ENCODE assay signal across 7 mouse cellular contexts in the genomic region with DNA sequence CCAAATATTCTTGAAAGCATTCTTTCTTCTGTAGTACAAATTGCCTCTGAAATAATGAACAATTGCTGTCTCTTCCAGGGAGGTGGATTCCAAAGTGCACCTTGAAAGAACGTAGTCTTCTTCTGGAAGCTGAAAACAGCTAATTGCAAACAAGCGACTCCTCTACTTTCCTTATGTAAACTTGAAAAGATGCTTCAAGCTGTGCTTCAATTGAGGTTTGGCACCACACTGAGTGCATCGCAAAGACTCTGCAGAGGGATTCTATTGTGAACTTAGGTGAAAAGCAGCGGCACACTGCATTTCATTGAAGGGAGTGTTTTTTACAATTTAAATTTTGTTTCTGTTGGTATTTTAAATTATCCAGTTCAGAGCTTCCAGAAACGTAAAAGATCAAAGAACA. TPM values are rescaled to one million over a fixed set of nuclear protein-coding genes. Genes with fewer than 3 reads are reported as not detected.
DNase-seq lines count a peak whose midpoint lies in the region; ATAC-seq and TF ChIP-seq lines count a peak whose summit lies in the region.

No protein-coding gene starts in this region.

- no peak for TF ChIP-seq CTCF in stomach, postnatal 0 days (IDR thresholded peaks at IDR 0.05; ENCODE audit: low read depth)

- H3K4me2 ChIP-seq in lung, embryonic 16.5 days (ENCODE audit: low read depth, low read length): peak overlapping the region; percentile 82
- peak overlapping the region; percentile 75 for H3K4me2 ChIP-seq in forebrain, embryonic 13.5 days
- H3K4me2 ChIP-seq in limb, embryonic 15.5 days: peak overlapping the region; percentile 74
- H3K4me2 ChIP-seq in stomach, postnatal 0 days (replicated peaks; ENCODE audit: low read depth): peak overlapping the region; percentile 85

- H3K4me1 ChIP-seq in lung, embryonic 16.5 days (replicated peaks; ENCODE audit: control insufficient read depth, insufficient read depth, low read length): peaks cover 11% of the 10 kb centered on the region
- H3K4me1 ChIP-seq in forebrain, embryonic 13.5 days: peaks cover 31% of the 10 kb centered on the region
- peaks cover 18% of the 10 kb centered on the region for H3K4me1 ChIP-seq in limb, embryonic 15.5 days
- H3K4me1 ChIP-seq in stomach, postnatal 0 days (replicated peaks; ENCODE audit: control insufficient read depth, insufficient read depth): no peaks in the 10 kb centered on the region; the same call in 1 of the 2 replicates

- no peaks in the 10 kb centered on the region for H3K27me3 ChIP-seq in lung, embryonic 16.5 days (ENCODE audit: control insufficient read depth, insufficient read depth, low read depth, low read length)
- H3K27me3 ChIP-seq in forebrain, embryonic 13.5 days: peaks cover 4% of the 10 kb centered on the region; the same call in 1 of the 2 replicates
- 0 out of 2 replicates have a peak, but pooled peaks cover 7% of the 10 kb centered on the region for H3K27me3 ChIP-seq in limb, embryonic 15.5 days
- H3K27me3 ChIP-seq in stomach, postnatal 0 days (ENCODE audit: control insufficient read depth, insufficient read depth, low read length): no peaks in the 10 kb centered on the region

- H3K4me3 ChIP-seq in lung, embryonic 16.5 days (ENCODE audit: low read length): peak overlapping the region; percentile 70
- peak overlapping the region; percentile 62 for H3K4me3 ChIP-seq in forebrain, embryonic 13.5 days
- peak overlapping the region; percentile 74 for H3K4me3 ChIP-seq in limb, embryonic 15.5 days
- H3K4me3 ChIP-seq in stomach, postnatal 0 days (ENCODE audit: low read depth, low read length): peak overlapping the region; percentile 72; the same call in 1 of the 2 replicates

- TF ChIP-seq EP300 in stomach, postnatal 0 days (optimal IDR thresholded peaks at IDR 0.05): no peak

- no peaks in the 10 kb centered on the region for H3K36me3 ChIP-seq in lung, embryonic 16.5 days (ENCODE audit: control insufficient read depth, insufficient read depth, low read length)
- H3K36me3 ChIP-seq in forebrain, embryonic 13.5 days (ENCODE audit: poor library complexity, severe bottlenecking): no peaks in the 10 kb centered on the region
- H3K36me3 ChIP-seq in limb, embryonic 15.5 days: no peaks in the 10 kb centered on the region
- H3K36me3 ChIP-seq in stomach, postnatal 0 days (ENCODE audit: control insufficient read depth, insufficient read depth, low read length): no peaks in the 10 kb centered on the region

- H3K9ac ChIP-seq in lung, embryonic 16.5 days (ENCODE audit: low read length): peak overlapping the region; percentile 57; the same call in 1 of the 2 replicates
- H3K9ac ChIP-seq in forebrain, embryonic 13.5 days: peak overlapping the region; percentile 40
- no peak overlapping the region for H3K9ac ChIP-seq in limb, embryonic 15.5 days
- H3K9ac ChIP-seq in stomach, postnatal 0 days (ENCODE audit: low read length): no peak overlapping the region

- DNase-seq in lung, postnatal 10 days: no peak
- no peak for DNase-seq in stomach, postnatal 0 days (ENCODE audit: low spot score)
- DNase-seq in lung, adult 18-20 months: no peak
- DNase-seq in T-cell, adult 2 months (ENCODE audit: low spot score): no peak

- H3K27ac ChIP-seq in lung, embryonic 16.5 days (ENCODE audit: low read length): no peak overlapping the region
- peak overlapping the region; percentile 58; the same call in 1 of the 2 replicates for H3K27ac ChIP-seq in forebrain, embryonic 13.5 days
- H3K27ac ChIP-seq in limb, embryonic 15.5 days: no peak overlapping the region
- H3K27ac ChIP-seq in stomach, postnatal 0 days (replicated peaks): no peak overlapping the region

- no peaks in the 10 kb centered on the region for H3K9me3 ChIP-seq in lung, embryonic 16.5 days (ENCODE audit: control insufficient read depth, low read length)
- no peaks in the 10 kb centered on the region for H3K9me3 ChIP-seq in forebrain, embryonic 13.5 days (replicated peaks)
- no peaks in the 10 kb centered on the region for H3K9me3 ChIP-seq in limb, embryonic 15.5 days
- H3K9me3 ChIP-seq in stomach, postnatal 0 days (ENCODE audit: control insufficient read depth, low read length): no peaks in the 10 kb centered on the region

- 14% methylated on average over 5 of the region's 5 CpGs for WGBS in lung, embryonic 16.5 days
- whole genome bisulfite sequencing in forebrain, embryonic 13.5 days: under 1% methylated on average over 5 of the region's 5 CpGs
- WGBS in limb, embryonic 15.5 days: 12% methylated on average over 5 of the region's 5 CpGs
- 20% methylated on average over 5 of the region's 5 CpGs for WGBS in stomach, postnatal 0 days

- no peak for ATAC-seq in lung, embryonic 16.5 days (ENCODE audit: low read depth)
- no peak for ATAC-seq in forebrain, embryonic 13.5 days
- no peak for ATAC-seq in limb, embryonic 15.5 days (ENCODE audit: insufficient number of reproducible peaks, low FRiP score, low TSS enrichment, low read depth)
- ATAC-seq in stomach, postnatal 0 days (ENCODE audit: low FRiP score, low TSS enrichment): no peak

RNA-seq across cellular contexts. Expression of a gene that starts 0.9 kb away (rescaled TPM):
- polyA plus RNA-seq in lung, embryonic 16.5 days (2015; fragmentation: Nextera tagmentation; extraction: Ambion mirVana): 15.4 and 19.2 TPM in 2 replicates
- 19.6 and 19.7 TPM in 2 replicates for polyA plus RNA-seq in forebrain, embryonic 13.5 days (2015; fragmentation: Nextera tagmentation; extraction: Ambion mirVana)
- 15.0 TPM in 2 replicates for polyA plus RNA-seq in limb, embryonic 15.5 days (2015; fragmentation: Nextera tagmentation; extraction: Ambion mirVana)
- polyA plus RNA-seq in stomach, postnatal 0 days (2015; fragmentation: Nextera tagmentation; extraction: Ambion mirVana): 3.3 and 3.5 TPM in 2 replicates

Comparison
In these comparisons a context has a peak if more than half of its experiments do, and no peak if none do; other contexts are left out.
1. H3K9ac ChIP-seq: peak in lung, embryonic 16.5 days (single experiment) and forebrain, embryonic 13.5 days (single experiment); none in limb, embryonic 15.5 days (single experiment) and stomach, postnatal 0 days (single experiment).
2. Peak in every context shown above with its lines, with median percentiles within 50 percentile points of each other: H3K4me2 ChIP-seq and H3K4me3 ChIP-seq.